Mouse (Mus musculus) C2C12 (cell line): ENCODE measurements around the gene Lypla2. TPM values are rescaled to one million over a fixed set of nuclear protein-coding genes. Genes with fewer than 3 reads are reported as not detected.
"Not testable (repeated sequence)": the region's sequence is repeated elsewhere in the genome, so short reads cannot be mapped to it uniquely, and the experiment has no call there.

ENCODE experiments used
- H3K27me3 ChIP-seq: one replicate; pipeline ENCODE4 v1.6.1; 2011; ENCODE audit not compliant: control insufficient read depth, insufficient read depth, insufficient read length
- H3K36me3 ChIP-seq: one replicate; pipeline ENCODE4 v1.6.1; 2011; ENCODE audit not compliant: control insufficient read depth, insufficient read depth
- H3K4me3 ChIP-seq: one replicate; pipeline ENCODE4 v1.5.1; 2011; ENCODE audit warnings: mild to moderate bottlenecking, control low read depth; ENCODE audit not compliant: poor library complexity, insufficient read depth, severe bottlenecking
- H3K79me2 ChIP-seq: one replicate; pipeline ENCODE4 v1.6.1; 2011; ENCODE audit not compliant: control insufficient read depth, insufficient read depth
- H3K79me3 ChIP-seq: one replicate; pipeline ENCODE4 v1.6.1; 2011; ENCODE audit warnings: low read depth, control low read depth
- H3ac ChIP-seq: one replicate; pipeline ENCODE3; 2011; ENCODE audit warnings: low read depth; ENCODE audit not compliant: control insufficient read depth, insufficient read length
- CEBPB ChIP-seq: IDR thresholded peaks from one replicate; pipeline ENCODE4 v1.6.1; 2011; ENCODE audit warnings: low read depth, mild to moderate bottlenecking, control low read depth, moderate library complexity
- CTCF ChIP-seq: IDR thresholded peaks from one replicate; pipeline ENCODE4 v1.5.1; 2011; ENCODE audit not compliant: control insufficient read depth, insufficient read depth, insufficient read length
- FOSL1 ChIP-seq: IDR thresholded peaks from one replicate; pipeline ENCODE4 v1.8.0; 2011; ENCODE audit warnings: mild to moderate bottlenecking, low read length; ENCODE audit not compliant: poor library complexity, insufficient read depth, severe bottlenecking
- MAX ChIP-seq: IDR thresholded peaks from one replicate; pipeline ENCODE4 v1.6.1; 2011; ENCODE audit warnings: mild to moderate bottlenecking, control low read depth
- MYOD1 ChIP-seq: IDR thresholded peaks from one replicate; pipeline ENCODE4 v1.6.1; 2011; ENCODE audit warnings: low read depth; ENCODE audit not compliant: control insufficient read depth, insufficient read length
- MYOG ChIP-seq: IDR thresholded peaks from one replicate; pipeline ENCODE4 v1.6.1; 2011; ENCODE audit not compliant: control insufficient read depth, insufficient read length; ENCODE audit errors: extremely low read depth
- USF1 ChIP-seq: IDR thresholded peaks from one replicate; pipeline ENCODE4 v1.6.1; 2011; ENCODE audit warnings: low read depth, mild to moderate bottlenecking, control low read depth, moderate library complexity
- polyA plus RNA-seq: library from polyadenylated mRNA; unstranded; fragments of >200 nt; fragmentation: generic; extraction: Trizol; gene quantifications from one replicate; pipeline ENCODE4 v1.2.1, GENCODE M21; 2012; ENCODE audit warnings: missing spikeins

Lypla2 gene
- polyA plus RNA-seq, 1 experiment, result 70.1 TPM

GRCm38 (mm10) chr4:135945706-135946105 lies 26.7 kb downstream of the Lypla2 start:
- Histone ChIP-seq H3K4me3 (no peak overlapping the region), H3K27me3 (no peaks in the 10 kb centered on the region), H3K36me3 (no peaks in the 10 kb centered on the region), H3ac (no peak overlapping the region), H3K79me3 (peaks cover 1% of the 10 kb centered on the region), H3K79me2 (peaks cover 16% of the 10 kb centered on the region)
- TF ChIP-seq FOSL1 (no peak), CTCF (no peak), CEBPB (no peak), MAX (no peak), USF1 (no peak), MYOG (no peak), MYOD1 (no peak)

DNA sequence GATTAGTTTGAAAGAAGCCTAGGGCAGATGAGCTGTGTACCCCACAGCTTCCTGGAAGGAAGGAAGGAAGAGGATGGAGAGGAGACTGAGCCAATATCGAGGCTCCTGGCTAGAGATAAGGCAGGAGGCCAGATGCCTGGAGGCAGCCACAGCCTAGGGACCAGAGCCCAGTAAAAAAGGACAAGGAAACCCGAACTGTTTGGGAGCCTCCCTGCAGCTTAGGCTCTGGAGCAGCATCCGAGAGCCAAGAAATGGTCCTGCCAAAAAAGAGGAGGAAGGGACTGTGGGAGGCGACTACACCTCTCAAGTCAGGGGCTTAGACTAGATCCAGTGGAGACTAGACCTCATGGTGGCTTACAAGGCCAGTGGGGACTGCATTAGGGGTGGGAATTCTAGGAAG lies 29.0 kb downstream of the Lypla2 start:
- TF ChIP-seq CTCF, result no peak
- TF ChIP-seq FOSL1, result no peak
- no peak for TF ChIP-seq CEBPB
- no peak for TF ChIP-seq MYOD1
- no peak for TF ChIP-seq MAX
- no peak for TF ChIP-seq USF1
- H3ac ChIP-seq, result no peak overlapping the region
- H3K4me3 ChIP-seq, result no peak overlapping the region
- H3K27me3 ChIP-seq, result no peaks in the 10 kb centered on the region
- H3K79me3 ChIP-seq, result peaks cover 1% of the 10 kb centered on the region
- peaks cover 16% of the 10 kb centered on the region for H3K79me2 ChIP-seq
- no peaks in the 10 kb centered on the region for H3K36me3 ChIP-seq

DNA sequence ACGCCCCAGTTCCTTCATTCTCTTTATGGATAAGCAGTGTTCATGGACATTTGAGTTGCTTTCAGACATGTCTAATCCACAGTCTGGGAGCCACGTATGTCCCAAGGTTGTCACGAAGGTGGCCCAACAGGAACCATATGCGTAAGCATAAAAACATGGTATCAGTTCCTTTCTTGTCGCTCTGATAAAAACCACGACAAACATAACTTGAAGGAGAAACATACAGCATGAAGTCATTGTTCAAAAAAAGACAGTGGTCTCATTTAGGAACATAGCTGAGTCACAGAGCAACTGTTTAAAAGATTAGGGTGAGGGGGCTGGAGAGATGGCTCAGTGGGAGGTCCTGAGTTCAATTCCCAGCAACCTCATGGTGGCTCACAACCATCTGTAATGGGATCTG lies 30.2 kb downstream of the Lypla2 start:
- Histone ChIP-seq H3K79me3 (peaks cover 1% of the 10 kb centered on the region), H3K79me2 (peaks cover 8% of the 10 kb centered on the region), H3ac (no peak overlapping the region), H3K27me3 (no peaks in the 10 kb centered on the region), H3K36me3 (no peaks in the 10 kb centered on the region), H3K4me3 (no peak overlapping the region)
- TF ChIP-seq CEBPB (no peak), MAX (no peak), FOSL1 (no peak), MYOD1 (no peak), CTCF (no peak), USF1 (no peak), MYOG (no peak)

DNA sequence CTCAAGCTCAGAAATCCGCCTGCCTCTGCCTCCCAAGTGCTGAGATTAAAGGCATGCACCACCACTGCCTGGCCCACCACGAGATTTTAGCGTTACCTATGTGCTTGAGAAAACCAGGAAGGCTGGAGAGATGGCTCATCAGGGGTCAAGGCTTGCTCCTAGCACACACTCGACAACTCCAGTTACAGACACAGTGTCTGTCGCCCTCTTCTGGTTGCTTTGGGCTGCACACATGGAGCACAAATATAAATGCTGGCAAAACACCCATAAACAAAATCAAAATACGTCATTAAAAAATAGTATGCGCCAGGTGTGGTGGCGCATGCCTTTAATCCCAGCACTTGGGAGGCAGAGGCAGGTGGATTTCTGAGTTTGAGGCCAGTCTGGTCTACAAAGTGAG lies 31.4 kb downstream of the Lypla2 start:
- H3K4me3 ChIP-seq, H3K79me3 ChIP-seq, H3K27me3 ChIP-seq, H3K79me2 ChIP-seq, H3ac ChIP-seq, H3K36me3 ChIP-seq: not testable (repeated sequence)

DNA sequence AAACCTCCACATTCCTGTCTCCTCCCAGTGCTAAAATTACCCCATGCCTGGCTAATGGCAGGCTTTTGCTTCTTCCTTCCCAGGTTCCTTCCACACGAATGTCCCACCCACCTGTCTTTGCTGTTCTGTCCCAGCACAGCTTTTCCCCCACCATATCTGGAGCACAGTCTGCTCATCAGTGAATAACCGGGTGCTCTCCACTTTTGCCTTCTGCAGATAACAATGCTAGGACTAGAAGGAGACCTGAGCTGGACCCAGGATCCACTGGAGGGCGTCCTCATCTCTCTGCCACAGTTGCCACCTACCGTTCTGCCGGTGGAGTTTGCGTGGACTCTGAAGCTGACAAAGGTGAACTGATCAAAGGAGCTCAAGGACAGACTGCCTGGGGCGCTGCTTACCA lies 33.6 kb downstream of the Lypla2 start:
- Histone ChIP-seq H3K79me3 (no peaks in the 10 kb centered on the region), H3K79me2 (no peaks in the 10 kb centered on the region), H3ac (no peak overlapping the region), H3K36me3 (no peaks in the 10 kb centered on the region), H3K4me3 (no peak overlapping the region), H3K27me3 (no peaks in the 10 kb centered on the region)
- TF ChIP-seq MYOD1, result no peak
- no peak for TF ChIP-seq FOSL1
- TF ChIP-seq MYOG, result no peak
- no peak for TF ChIP-seq USF1
- no peak for TF ChIP-seq CTCF
- no peak for TF ChIP-seq MAX
- no peak for TF ChIP-seq CEBPB

DNA sequence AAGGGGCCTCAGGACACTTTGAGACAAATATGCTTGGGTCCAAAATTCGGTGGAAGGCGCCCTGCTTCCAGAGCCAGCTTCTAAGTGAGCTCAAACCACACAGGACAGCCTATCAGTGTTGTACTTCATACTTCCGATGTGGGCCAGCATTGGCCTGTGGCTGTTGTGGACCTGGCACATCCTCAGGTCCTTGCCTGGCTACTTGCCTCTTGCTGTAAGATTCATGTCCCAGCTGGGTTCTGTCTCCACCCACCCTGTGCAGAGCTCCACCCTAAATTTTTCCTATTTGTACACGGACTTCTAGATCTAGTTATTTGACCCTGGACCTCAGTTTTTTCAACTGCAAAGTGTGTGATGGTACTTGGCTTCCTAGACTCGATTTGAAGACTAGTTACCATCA lies 36.9 kb downstream of the Lypla2 start:
- Histone ChIP-seq H3K4me3 (no peak overlapping the region), H3K79me3 (no peaks in the 10 kb centered on the region), H3K36me3 (no peaks in the 10 kb centered on the region), H3K79me2 (no peaks in the 10 kb centered on the region), H3K27me3 (no peaks in the 10 kb centered on the region), H3ac (no peak overlapping the region)
- TF ChIP-seq MYOD1, result no peak
- no peak for TF ChIP-seq MYOG
- no peak for TF ChIP-seq CTCF
- TF ChIP-seq FOSL1, result no peak
- TF ChIP-seq CEBPB, result no peak
